Mouse (Mus musculus) kidney, postnatal 14 days (tissue): Measurements from ENCODE around the gene Tmem121.

ENCODE experiments used
- DNase-seq: peaks from one replicate; pipeline ENCODE4 v3.0.0; 2022; ENCODE audit warnings: mixed read lengths

The Tmem121 gene

DNA sequence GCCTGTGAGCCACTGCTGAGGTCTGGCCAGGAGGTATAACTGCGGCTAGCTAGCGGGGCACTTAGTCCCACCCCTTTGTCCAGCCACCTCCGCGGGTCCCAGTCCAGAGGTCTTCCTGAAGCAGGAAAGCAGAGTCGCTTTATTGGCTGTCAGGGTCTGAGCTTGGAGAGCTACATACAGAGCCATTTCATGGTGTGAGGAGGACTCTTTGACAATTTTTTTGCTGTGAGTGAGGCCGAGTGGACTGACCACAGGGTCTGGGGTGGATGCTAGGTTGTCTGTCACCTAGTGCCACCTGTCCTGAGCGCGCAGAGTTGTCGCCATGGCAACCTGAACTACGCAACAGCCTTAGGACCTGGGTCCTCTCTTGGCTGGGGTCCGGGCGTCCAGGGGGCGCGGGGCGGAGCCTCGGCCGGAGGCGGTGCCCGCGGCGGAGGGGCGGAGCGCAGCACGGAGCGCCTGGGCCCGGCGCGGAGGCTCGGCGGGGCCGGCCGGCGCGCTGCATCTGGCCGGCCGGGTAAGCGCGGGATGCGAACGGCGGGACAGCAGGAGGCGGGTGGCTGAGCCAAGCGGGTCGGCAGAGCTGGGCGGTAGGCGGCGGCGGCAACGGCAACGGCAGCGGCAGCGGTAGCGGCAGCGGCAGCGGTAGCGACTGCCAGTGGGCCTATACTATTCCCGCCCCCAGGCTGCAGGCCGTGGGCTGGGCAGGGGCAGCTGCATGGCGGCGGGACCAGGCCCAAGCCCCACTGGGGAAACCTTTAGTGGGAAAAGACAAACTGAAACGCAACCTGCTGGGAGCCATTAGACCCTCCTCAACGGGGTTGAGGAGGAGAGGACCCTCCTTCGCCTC, at the start of gene Tmem121:
TSS of gene Tmem121 (plus strand) at position 489 of the 850 bp plus-strand sequence.
- DNase-seq = peak; percentile 34

DNA sequence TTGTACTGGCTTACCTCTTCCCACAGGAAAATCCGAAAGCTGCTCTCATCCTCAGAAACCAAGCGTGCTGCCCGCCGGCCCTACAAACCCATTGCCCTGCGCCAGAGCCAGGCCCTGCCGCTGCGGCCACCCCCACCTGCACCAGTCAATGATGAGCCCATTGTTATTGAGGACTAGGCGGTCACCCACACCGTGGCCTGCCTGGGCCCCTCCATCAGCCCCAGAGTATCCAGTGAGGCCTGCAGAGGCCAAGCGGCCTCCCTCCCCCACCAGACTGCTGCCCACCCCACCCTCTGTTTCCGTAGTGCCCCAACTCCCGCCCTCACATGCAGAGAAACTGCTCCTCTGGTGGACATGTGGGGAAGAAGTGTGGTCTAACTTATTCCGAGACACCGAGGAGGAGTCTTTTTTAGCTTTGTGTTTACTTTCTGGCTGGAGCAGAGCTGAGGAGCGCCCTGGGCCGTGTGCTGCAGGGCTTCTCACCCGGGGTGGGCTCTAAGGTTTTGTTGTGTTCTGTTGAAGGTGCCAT, 49.2 kb upstream of the Tmem121 start:
- no peak for DNase-seq

DNA sequence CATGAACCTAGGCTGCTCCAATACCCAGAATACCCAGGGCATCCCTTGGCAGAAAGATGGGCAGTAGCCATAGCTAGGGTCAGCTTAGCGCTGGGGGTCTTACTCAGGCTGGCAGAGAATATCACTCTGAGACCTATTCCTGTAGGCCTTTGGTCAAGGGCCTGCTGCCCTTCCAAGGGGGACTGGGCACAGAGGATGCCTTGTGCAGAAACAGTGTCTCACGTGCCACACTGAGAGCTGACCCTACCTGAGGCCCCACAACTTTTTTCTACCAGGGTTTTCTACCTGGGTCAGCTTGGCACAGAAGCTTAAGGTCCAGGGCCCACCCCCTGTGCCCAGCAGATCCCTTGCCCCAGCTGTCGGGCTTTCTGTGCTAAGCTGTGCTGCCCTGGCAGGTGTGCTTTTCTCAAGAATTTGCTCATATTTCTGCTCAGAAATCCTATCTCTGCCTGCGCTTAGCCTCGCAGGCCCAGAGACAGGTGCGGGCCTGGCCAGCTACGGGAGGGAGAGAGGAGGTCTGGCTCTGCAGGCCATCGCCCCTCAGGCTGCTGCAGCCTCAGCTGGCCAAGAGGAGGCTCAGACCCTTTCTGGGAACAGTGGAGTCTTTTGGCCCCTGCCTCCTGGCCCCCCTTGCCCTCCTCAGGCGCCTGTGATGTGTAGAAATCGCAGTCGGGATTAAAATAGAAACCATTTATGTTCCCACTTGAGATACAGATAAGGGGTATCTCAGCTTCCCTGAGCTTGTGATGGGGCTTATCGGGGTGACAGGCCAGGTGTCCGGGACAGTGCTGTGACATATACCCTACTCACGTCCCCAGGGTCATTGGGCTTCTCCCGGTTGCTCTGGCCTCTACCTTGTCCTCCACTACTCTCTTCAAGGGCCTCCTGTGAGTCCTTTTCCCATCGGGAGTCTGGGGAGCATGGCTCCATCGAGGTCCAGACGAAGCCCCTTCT, 48.2 kb upstream of the Tmem121 start:
- DNase-seq = no peak

GRCm38 (mm10) chr12:113138291-113138690, 47.4 kb upstream of the Tmem121 start:
- DNase-seq = no peak

DNA sequence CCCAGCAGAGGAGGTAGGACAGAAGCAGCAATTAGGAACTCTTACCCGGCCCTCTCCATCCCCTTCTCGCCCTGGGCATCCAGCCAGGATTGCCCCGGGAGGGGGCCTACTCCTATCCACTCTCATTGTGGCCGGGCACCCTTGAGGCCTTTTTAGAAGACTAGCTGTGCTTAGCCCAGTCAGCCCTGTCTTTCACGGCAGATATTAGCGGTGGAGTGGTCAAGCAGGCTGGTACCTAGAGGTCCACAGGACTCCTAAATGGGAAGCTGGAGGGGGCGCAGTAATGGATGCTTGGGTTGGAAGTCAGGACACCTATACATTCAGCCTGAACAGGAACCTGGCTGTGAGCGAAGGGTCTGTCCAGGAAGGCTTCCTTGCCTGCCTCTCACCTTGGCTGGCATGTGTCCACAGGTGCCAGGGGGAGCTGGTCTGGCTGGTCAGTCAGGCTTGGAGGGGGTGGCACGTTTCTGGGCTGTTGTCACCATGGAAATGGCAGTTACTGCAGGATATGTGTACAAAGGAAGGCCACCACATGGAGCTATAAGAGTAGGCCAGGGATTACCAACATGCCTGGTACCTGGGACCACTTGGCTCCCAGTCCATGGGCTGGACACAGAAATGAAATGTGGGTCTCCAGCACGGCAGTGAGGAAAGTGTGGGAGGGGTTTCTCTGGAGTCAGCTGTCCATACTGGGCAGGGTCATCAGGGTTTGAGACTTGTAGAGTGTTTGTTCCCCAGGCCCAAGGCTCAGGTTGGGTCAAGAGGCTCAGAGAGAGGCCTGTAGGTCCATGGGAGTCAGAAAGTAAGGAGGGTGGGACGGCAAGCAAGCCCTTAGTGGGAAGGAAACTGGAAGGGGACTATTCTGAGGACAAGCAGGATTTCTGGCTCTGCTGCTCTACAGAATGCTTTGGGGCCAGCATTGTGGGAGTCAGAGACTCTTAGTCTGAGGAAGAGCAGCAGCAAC, 46.5 kb upstream of the Tmem121 start:
- peak; percentile 76 for DNase-seq

GRCm38 (mm10) chr12:113139908-113140615, 45.7 kb upstream of the Tmem121 start, which contains the start of gene Crip2:
Gene Crip2, plus strand, starts transcription at chr12:113140236.
- peak; percentile 94 for DNase-seq

- DNase-seq = peak; percentile 54
Measured at GRCm38 (mm10) chr12:113140616-113141411, 44.9 kb upstream of the Tmem121 start.

GRCm38 (mm10) chr12:113141531-113141973, 44.2 kb upstream of the Tmem121 start:
- DNase-seq = peak; percentile 77

GRCm38 (mm10) chr12:113142021-113142975, 43.4 kb upstream of the Tmem121 start:
- DNase-seq = peak; percentile 92

DNA sequence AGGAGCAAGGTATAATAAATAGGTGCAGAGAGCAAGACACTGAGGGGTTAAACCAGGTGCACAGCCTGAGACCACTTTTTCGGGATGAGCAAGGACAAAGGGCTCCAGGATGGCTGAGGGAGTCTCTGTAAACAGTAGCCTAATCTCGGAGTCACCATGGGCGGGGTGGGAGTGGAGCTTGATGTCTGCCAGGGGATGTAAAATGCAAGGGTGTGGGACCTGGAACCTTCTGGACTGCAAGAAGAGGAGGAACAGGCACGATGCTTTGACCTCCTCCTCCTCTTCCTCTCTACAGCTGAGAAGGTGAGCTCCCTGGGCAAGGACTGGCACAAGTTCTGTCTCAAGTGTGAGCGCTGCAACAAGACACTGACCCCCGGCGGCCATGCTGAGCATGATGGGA, 42.6 kb upstream of the Tmem121 start:
- DNase-seq = no peak

GRCm38 (mm10) chr12:113144001-113144756, 41.6 kb upstream of the Tmem121 start:
- no peak for DNase-seq

GRCm38 (mm10) chr12:113144886-113145285, 40.8 kb upstream of the Tmem121 start:
- DNase-seq = no peak

DNA sequence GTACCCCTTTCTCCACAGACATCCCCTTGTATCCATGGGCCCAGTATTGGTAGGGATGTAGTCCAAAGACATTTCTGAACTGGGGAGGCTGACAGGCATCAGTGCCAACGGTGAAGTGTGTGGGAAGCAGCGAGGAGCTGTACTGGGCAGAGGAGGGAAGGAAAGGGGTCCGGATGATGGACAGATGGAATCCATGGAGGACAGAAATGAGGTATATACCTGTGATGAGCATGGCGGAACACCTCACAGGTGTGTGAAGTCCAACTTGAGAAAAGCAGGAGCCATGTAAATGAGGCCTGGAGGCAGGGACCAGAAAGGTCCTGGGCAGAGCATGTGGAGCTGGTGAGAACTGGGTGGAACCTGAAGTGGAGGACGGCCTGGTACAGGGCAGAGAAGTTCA, 40.1 kb upstream of the Tmem121 start:
- no peak for DNase-seq

GRCm38 (mm10) chr12:113146112-113147057, 39.3 kb upstream of the Tmem121 start, which contains the start of gene Crip1:
Gene Crip1, plus strand, starts transcription at chr12:113146316.
- DNase-seq = peak; percentile 85

DNA sequence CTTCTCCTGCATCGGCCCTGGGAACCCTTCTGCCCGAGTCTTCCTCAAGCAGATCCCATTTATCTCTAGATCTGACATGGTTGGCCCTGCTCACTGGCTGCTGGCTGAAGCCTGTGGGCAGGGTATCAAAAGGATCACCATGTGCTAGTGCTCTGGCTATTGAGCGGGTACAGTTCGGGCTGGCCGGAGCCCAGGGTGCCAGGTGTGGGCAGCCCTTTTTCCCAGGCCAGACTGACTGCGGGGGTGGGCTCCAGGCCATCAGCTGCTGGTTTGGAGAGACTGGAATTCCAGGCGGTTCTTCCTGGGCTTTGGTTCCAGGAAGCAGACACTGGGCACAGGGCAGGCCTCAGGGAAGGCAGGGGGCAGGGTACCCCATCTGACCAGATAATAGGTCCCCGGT, 38.2 kb upstream of the Tmem121 start:
- no peak for DNase-seq

DNA sequence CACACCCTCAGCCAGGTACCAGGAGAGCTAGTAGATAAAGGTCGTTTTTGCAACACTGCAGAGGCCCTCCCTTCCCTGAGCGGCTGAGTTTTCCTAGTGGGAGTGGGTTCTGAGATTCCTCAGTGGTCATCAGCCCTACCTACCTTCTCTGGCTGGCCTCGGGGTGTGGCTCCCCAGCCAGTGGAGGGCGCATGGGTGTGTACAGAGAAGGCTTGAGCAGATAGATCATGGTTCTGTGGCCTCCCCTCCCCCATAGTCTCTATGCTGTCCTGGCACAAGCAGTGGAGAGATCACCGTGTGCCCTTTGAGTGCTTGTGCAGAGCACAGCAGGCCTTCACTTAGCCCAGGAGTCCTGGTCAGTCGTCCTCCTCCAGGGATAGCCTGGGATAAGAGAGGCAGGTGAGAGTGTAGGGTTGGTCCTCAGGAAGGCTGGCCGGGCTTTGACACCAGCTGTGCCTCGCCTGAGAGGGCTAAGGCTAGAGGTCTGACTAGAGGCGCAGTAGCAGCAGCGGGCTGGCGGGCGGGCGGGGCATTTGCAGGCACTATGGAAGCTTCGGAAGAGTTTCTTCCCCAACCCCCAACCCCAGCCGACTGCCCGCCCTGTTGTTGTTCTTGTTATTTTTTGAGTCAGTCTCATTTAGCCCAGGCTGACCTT, 37.2 kb upstream of the Tmem121 start:
- DNase-seq = peak; percentile 47
